Mouse (Mus musculus): ENCODE measurements at regions not wholly inside any gene's neighbourhood (a gene's known extent, or its start where the extent isn't known, plus 50 kb on each side); places are given as distances from the start of the nearest gene placed in this dataset.

DNA sequence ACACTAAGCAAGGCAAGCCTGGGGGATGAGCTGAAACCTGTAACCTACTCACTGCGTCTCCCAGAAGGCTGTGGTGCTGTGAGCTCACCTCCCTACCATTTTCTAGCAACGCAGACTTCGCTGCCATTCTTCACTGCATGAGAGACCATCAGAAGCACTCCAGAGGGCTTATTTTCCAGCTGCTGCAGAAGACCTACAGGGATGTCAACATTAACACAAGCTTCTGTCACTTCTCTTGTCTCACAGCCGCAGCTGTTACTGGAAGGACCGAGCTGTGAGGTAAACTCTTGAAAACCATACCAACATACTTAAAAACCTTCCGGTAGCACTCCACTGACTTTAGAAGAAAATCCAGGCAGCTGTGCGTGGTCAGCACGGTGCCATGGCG is 54.3 kb upstream of the Mycn start:
- TF ChIP-seq CTCF (IDR thresholded peaks at IDR 0.05; ENCODE audit: borderline replicate concordance, control insufficient read depth, extremely low read depth, insufficient read depth, low read length, poor library complexity) (no peak), POLR2A (IDR thresholded peaks at IDR 0.05; ENCODE audit: control insufficient read depth, extremely low read depth, insufficient read depth, low read length, poor library complexity) (no peak)
